Mouse (Mus musculus): ENCODE measurements around the gene Cox18. TPM values are rescaled to one million over a fixed set of nuclear protein-coding genes. Genes with fewer than 3 reads are reported as not detected.
"Not testable (repeated sequence)": the region's sequence is repeated elsewhere in the genome, so short reads cannot be mapped to it uniquely, and the experiment has no call there.

Gene Cox18
- polyA plus RNA-seq (2011; ENCODE audit: insufficient read depth, insufficient read length, low read depth, missing spikeins), result 33.3 and 36.3 TPM in 2 replicates

DNA sequence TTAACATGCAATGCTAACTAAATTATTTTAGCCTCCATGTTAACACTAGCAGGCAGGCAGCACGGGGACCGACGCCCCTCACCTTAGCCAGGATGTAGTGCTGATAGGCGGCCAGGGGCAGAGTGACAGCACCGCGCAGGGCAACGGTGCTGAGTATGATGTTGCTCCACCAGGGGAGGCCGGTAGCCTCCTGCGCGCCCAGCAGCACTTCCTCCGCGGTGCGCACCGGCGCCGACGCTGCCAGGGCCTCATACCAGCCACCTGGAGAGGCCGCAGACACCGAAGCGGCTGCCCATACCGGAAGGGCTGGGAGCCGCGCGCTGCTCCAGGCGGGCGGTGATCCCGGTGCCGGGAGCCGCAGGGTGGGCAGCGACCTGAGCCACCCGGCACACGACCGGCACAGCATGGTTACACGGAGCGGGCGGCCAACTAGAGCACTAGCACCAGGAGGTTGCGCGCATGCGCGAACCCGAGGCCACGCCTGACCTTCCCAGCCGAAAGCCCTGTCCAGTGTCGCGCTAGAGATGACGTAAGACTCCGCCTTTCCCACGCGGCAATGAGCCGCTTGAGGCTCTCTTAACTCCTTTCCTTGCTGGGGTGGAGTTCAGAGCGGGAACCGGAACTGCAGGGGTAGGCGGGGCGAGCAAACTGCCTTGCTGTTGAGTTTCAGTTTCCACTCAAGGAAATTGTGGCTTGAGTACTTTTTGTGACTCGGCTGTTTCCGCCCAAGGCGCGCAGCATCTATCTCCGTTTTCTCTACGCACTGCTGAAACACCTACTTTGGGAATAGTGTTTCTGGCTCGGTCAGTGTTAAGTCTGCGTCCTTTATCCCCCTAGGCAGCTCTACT lies at the start of gene Cox18:
Gene Cox18 (minus strand): TSS at position 468 of the 848 bp plus-strand sequence.
- no peaks in the 10 kb centered on the region for H3K4me1 ChIP-seq (ENCODE audit: control insufficient read depth, insufficient read depth, low read length)
- H3K36me3 ChIP-seq (ENCODE audit: control insufficient read depth, insufficient read depth, low read length, poor library complexity, severe bottlenecking), result peaks cover 7% of the 10 kb centered on the region
- H3K9me3 ChIP-seq (replicated peaks; ENCODE audit: control insufficient read depth, insufficient read depth, low read length, poor library complexity, severe bottlenecking), result no peaks in the 10 kb centered on the region
- peak within 1 kb of the TSS; percentile 67 for H3K9ac ChIP-seq (ENCODE audit: low read depth, poor library complexity, severe bottlenecking)
- no peaks in the 10 kb centered on the region for H3K27me3 ChIP-seq (ENCODE audit: control insufficient read depth, insufficient read depth, low read length, poor library complexity, severe bottlenecking)
- H3K27ac ChIP-seq (ENCODE audit: insufficient read depth, low read length), result peak within 1 kb of the TSS; percentile 74
- H3K4me3 ChIP-seq (ENCODE audit: low read depth, low read length), result peak within 1 kb of the TSS; percentile 87
- peak; percentile 77 for TF ChIP-seq POLR2A (IDR thresholded peaks at IDR 0.05; ENCODE audit: insufficient read depth, low read length)
- peak; percentile 76; the same call in 1 of the 2 replicates for TF ChIP-seq EP300 (IDR thresholded peaks at IDR 0.05; ENCODE audit: insufficient read depth, low read depth, low read length)
- no peak for TF ChIP-seq CTCF (IDR thresholded peaks at IDR 0.05; ENCODE audit: low read depth, low read length)

DNA sequence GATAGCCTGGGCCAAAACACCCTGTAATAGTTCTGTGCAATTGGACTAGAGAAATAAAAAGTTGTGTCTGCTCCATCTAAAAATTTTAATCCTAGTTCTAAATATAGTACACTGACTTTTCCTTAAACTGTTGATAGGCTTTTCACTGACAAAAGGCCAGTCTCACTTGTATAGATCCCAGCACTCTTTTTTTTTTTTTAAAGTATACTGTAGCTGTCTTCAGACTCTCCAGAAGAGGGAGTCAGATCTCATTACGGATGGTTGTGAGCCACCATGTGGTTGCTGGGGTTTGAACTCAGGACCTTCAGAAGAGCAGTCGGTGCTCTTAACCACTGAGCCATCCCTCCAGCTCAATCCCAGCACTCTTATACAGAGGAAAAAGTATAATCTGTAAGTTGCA lies 38.4 kb upstream of the Cox18 start:
- H3K9ac ChIP-seq (ENCODE audit: low read depth, poor library complexity, severe bottlenecking); H3K27ac ChIP-seq (ENCODE audit: insufficient read depth, low read length); H3K27me3 ChIP-seq (ENCODE audit: control insufficient read depth, insufficient read depth, low read length, poor library complexity, severe bottlenecking); H3K9me3 ChIP-seq (replicated peaks; ENCODE audit: control insufficient read depth, insufficient read depth, low read length, poor library complexity, severe bottlenecking); H3K4me3 ChIP-seq (ENCODE audit: low read depth, low read length); H3K4me1 ChIP-seq (ENCODE audit: control insufficient read depth, insufficient read depth, low read length): not testable (repeated sequence)
- peaks cover 32% of the 10 kb centered on the region for H3K36me3 ChIP-seq (ENCODE audit: control insufficient read depth, insufficient read depth, low read length, poor library complexity, severe bottlenecking)

DNA sequence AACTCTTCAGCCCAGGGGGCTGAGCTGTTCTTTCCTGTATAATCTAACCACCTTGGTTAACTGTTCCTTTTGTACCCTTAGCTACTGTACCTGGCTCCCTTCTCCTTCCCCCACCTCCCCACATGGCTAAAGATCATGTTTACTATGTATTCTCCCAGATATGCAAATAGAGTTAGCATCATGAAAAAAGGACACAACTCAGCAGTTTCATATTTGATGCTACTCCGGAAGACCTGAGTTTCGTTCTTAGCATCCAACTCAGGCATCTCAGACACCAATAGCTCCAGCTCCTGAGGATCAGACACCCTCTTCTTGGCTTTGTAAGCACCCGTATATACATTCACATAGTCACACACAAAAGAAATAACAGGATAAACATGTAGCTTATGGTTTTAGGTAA lies 33.2 kb upstream of the Cox18 start:
- Histone ChIP-seq H3K9ac (ENCODE audit: low read depth, poor library complexity, severe bottlenecking) (no peak overlapping the region), H3K9me3 (replicated peaks; ENCODE audit: control insufficient read depth, insufficient read depth, low read length, poor library complexity, severe bottlenecking) (no peaks in the 10 kb centered on the region), H3K27me3 (ENCODE audit: control insufficient read depth, insufficient read depth, low read length, poor library complexity, severe bottlenecking) (no peaks in the 10 kb centered on the region), H3K4me3 (ENCODE audit: low read depth, low read length) (no peak overlapping the region), H3K27ac (ENCODE audit: insufficient read depth, low read length) (no peak overlapping the region), H3K36me3 (ENCODE audit: control insufficient read depth, insufficient read depth, low read length, poor library complexity, severe bottlenecking) (peaks cover 44% of the 10 kb centered on the region), H3K4me1 (ENCODE audit: control insufficient read depth, insufficient read depth, low read length) (no peaks in the 10 kb centered on the region)
- TF ChIP-seq POLR2A (IDR thresholded peaks at IDR 0.05; ENCODE audit: insufficient read depth, low read length) (no peak), CTCF (IDR thresholded peaks at IDR 0.05; ENCODE audit: low read depth, low read length) (no peak), EP300 (IDR thresholded peaks at IDR 0.05; ENCODE audit: insufficient read depth, low read depth, low read length) (no peak)

DNA sequence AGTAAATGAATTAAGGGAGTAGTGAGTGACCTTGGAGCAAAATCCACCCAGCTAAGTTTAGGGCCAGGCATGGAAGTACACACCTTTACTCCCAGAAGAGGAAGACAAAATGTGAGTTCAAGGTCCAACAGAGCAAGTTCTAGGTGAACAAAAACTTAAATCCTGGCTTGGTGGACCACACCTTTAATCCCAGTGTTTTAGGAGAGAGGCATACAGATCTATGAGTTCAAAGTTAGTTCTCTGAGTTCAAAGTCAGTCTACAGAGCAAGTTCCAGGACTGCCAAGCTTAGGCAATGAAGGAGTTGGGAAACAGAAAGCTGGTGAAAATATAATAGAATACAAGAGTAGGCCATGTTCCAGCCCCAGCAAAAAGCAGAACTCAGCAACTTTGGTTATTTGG lies 23.7 kb upstream of the Cox18 start:
- no peaks in the 10 kb centered on the region; the same call in 1 of the 2 replicates for H3K9me3 ChIP-seq (replicated peaks; ENCODE audit: control insufficient read depth, insufficient read depth, low read length, poor library complexity, severe bottlenecking)
- TF ChIP-seq POLR2A (IDR thresholded peaks at IDR 0.05; ENCODE audit: insufficient read depth, low read length) (no peak), CTCF (IDR thresholded peaks at IDR 0.05; ENCODE audit: low read depth, low read length) (no peak), EP300 (IDR thresholded peaks at IDR 0.05; ENCODE audit: insufficient read depth, low read depth, low read length) (no peak)
- no peaks in the 10 kb centered on the region for H3K4me1 ChIP-seq (ENCODE audit: control insufficient read depth, insufficient read depth, low read length)
- H3K9ac ChIP-seq (ENCODE audit: low read depth, poor library complexity, severe bottlenecking), result peak overlapping the region; percentile 52; the same call in 1 of the 2 replicates
- H3K4me3 ChIP-seq (ENCODE audit: low read depth, low read length), result no peak overlapping the region
- peaks cover 50% of the 10 kb centered on the region for H3K36me3 ChIP-seq (ENCODE audit: control insufficient read depth, insufficient read depth, low read length, poor library complexity, severe bottlenecking)
- H3K27me3 ChIP-seq (ENCODE audit: control insufficient read depth, insufficient read depth, low read length, poor library complexity, severe bottlenecking), result no peaks in the 10 kb centered on the region
- peak overlapping the region; percentile 88 for H3K27ac ChIP-seq (ENCODE audit: insufficient read depth, low read length)

DNA sequence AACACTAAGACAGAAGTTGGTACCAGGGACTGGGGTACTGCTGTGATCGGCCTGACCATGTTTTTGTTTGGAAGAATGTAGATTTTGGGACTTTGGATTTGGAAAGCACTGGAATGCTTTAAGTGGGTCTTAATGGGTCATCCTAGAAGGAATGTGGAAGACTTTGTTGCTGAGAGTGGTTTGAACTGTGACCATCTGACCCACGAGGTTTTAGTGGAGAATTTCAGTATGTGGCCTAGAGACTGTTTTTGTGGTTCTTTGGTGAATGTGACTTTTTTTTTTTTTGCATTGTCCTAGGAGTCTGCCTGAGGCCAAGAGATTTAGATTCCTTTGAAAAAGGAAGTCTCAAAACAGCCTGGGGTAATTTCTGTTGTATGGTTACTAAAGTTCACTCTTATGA lies 23.2 kb upstream of the Cox18 start:
- peak overlapping the region; percentile 88 for H3K27ac ChIP-seq (ENCODE audit: insufficient read depth, low read length)
- no peaks in the 10 kb centered on the region for H3K4me1 ChIP-seq (ENCODE audit: control insufficient read depth, insufficient read depth, low read length)
- peak overlapping the region; percentile 58 for H3K4me3 ChIP-seq (ENCODE audit: low read depth, low read length)
- H3K36me3 ChIP-seq (ENCODE audit: control insufficient read depth, insufficient read depth, low read length, poor library complexity, severe bottlenecking), result peaks cover 48% of the 10 kb centered on the region
- H3K9ac ChIP-seq (ENCODE audit: low read depth, poor library complexity, severe bottlenecking), result peak overlapping the region; percentile 52
- no peaks in the 10 kb centered on the region for H3K27me3 ChIP-seq (ENCODE audit: control insufficient read depth, insufficient read depth, low read length, poor library complexity, severe bottlenecking)
- H3K9me3 ChIP-seq (replicated peaks; ENCODE audit: control insufficient read depth, insufficient read depth, low read length, poor library complexity, severe bottlenecking), result no peaks in the 10 kb centered on the region; the same call in 1 of the 2 replicates
- no peak for TF ChIP-seq EP300 (IDR thresholded peaks at IDR 0.05; ENCODE audit: insufficient read depth, low read depth, low read length)

DNA sequence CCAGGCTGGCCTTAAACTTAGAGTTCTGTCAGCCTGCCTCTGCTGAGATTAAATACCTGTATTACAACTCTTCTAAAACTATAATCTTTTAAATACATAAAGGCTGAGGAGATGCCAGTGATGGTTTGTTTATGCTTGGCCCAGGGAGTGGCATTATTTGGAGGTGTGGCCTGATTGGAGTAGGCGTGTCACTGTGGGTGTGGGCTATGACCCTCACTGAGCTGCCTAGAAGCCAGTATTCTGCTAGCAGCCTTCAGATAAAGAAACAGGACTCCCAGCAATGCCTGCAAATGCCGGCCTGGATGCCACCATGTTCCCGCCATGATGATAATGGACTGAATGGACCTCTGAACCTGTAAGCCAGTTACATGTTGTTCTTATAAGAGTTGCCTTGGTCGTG lies 22.8 kb upstream of the Cox18 start:
- H3K27ac ChIP-seq (ENCODE audit: insufficient read depth, low read length), result peak overlapping the region; percentile 88
- no peak for TF ChIP-seq POLR2A (IDR thresholded peaks at IDR 0.05; ENCODE audit: insufficient read depth, low read length)
- TF ChIP-seq EP300 (IDR thresholded peaks at IDR 0.05; ENCODE audit: insufficient read depth, low read depth, low read length), result peak; percentile 75; the same call in 1 of the 2 replicates
- TF ChIP-seq CTCF (IDR thresholded peaks at IDR 0.05; ENCODE audit: low read depth, low read length), result no peak
- no peaks in the 10 kb centered on the region for H3K4me1 ChIP-seq (ENCODE audit: control insufficient read depth, insufficient read depth, low read length)
- no peaks in the 10 kb centered on the region for H3K27me3 ChIP-seq (ENCODE audit: control insufficient read depth, insufficient read depth, low read length, poor library complexity, severe bottlenecking)
- H3K9me3 ChIP-seq (replicated peaks; ENCODE audit: control insufficient read depth, insufficient read depth, low read length, poor library complexity, severe bottlenecking), result no peaks in the 10 kb centered on the region; the same call in 1 of the 2 replicates
- peaks cover 45% of the 10 kb centered on the region for H3K36me3 ChIP-seq (ENCODE audit: control insufficient read depth, insufficient read depth, low read length, poor library complexity, severe bottlenecking)
- H3K4me3 ChIP-seq (ENCODE audit: low read depth, low read length), result peak overlapping the region; percentile 58
- H3K9ac ChIP-seq (ENCODE audit: low read depth, poor library complexity, severe bottlenecking), result peak overlapping the region; percentile 52
